Mouse (Mus musculus) CH12.LX (cell line): ENCODE data around the gene Ccdc57. TPM values are rescaled to one million over a fixed set of nuclear protein-coding genes. Genes with fewer than 3 reads are reported as not detected.

ENCODE experiments used
- DNase-seq: peaks from one replicate; pipeline ENCODE4 v3.0.0-alpha.2; 2013; ENCODE audit errors: extremely low read depth
- H3K27ac ChIP-seq: 2 replicates; pipeline ENCODE4 v1.5.1; 2012; ENCODE audit warnings: low read depth, mild to moderate bottlenecking, control low read depth, moderate library complexity; ENCODE audit not compliant: insufficient read depth
- H3K27me3 ChIP-seq: replicated peaks from 2 replicates; pipeline ENCODE3; 2012; ENCODE audit warnings: inconsistent platforms
- H3K36me3 ChIP-seq, 2 experiments: replicated peaks in 1 of 2; 2 replicates each; pipeline versions ENCODE3 to v1.6.1; 2012; ENCODE audit warnings: inconsistent platforms in 1 of 2, low read length in 1 of 2, mild to moderate bottlenecking in 1 of 2, mixed read lengths in 1 of 2, moderate library complexity in 1 of 2; ENCODE audit not compliant: control insufficient read depth in 1 of 2, insufficient read depth in 1 of 2
- H3K4me1 ChIP-seq, 2 experiments: 2 replicates each; pipeline ENCODE4 v1.6.1; 2012; ENCODE audit warnings: inconsistent platforms in 1 of 2, moderate library complexity in 1 of 2; ENCODE audit not compliant: insufficient read depth in 2 of 2, control insufficient read depth in 1 of 2
- H3K4me2 ChIP-seq: 2 replicates; pipeline ENCODE4 v1.6.1; 2012; ENCODE audit warnings: low read depth, mild to moderate bottlenecking, control low read depth; ENCODE audit not compliant: poor library complexity, insufficient read depth, severe bottlenecking
- H3K4me3 ChIP-seq, 3 experiments: fragments of 150-350 bp in 1 of 3; sonication (generic) in 1 of 3; replicated peaks in 1 of 3; 2 replicates each; pipeline versions ENCODE3 to v1.5.1; 2011 to 2012; ENCODE audit warnings: low read depth in 2 of 3, low read length in 2 of 3, mild to moderate bottlenecking in 2 of 3, moderate library complexity in 2 of 3, control low read depth in 1 of 3, improper control_type of control experiment in 1 of 3, inconsistent platforms in 1 of 3, mixed read lengths in 1 of 3; ENCODE audit not compliant: poor library complexity in 1 of 3
- H3K79me2 ChIP-seq: replicated peaks from 2 replicates; pipeline ENCODE4 v1.6.1; 2012; ENCODE audit warnings: mild to moderate bottlenecking, moderate library complexity; ENCODE audit not compliant: control insufficient read depth, poor library complexity, insufficient read depth, severe bottlenecking; ENCODE audit errors: extremely low read depth
- H3K9ac ChIP-seq: 2 replicates; pipeline ENCODE4 v1.6.1; 2012; ENCODE audit warnings: low read depth, mild to moderate bottlenecking, control low read depth, moderate library complexity; ENCODE audit not compliant: insufficient read depth
- H3K9me3 ChIP-seq: replicated peaks from 2 replicates; pipeline ENCODE3; 2012; ENCODE audit warnings: low read length, inconsistent platforms, mixed read lengths
- CHD1 ChIP-seq: IDR thresholded peaks from 2 replicates; pipeline ENCODE4 v1.6.1; 2012; ENCODE audit warnings: low read depth, low read length, improper control_type of control experiment, inconsistent platforms
- CHD2 ChIP-seq: IDR thresholded peaks from 2 replicates; pipeline ENCODE4 v1.6.1; 2011; ENCODE audit warnings: low read length, improper control_type of control experiment
- CTCF ChIP-seq, 2 experiments: IDR thresholded peaks in 1 of 2; conservative IDR thresholded peaks in 1 of 2; 2 replicates each; pipeline ENCODE4 v1.5.1; 2011 to 2012; ENCODE audit warnings: low read depth in 2 of 2, low read length in 2 of 2, improper control_type of control experiment in 1 of 2, inconsistent platforms in 1 of 2, mild to moderate bottlenecking in 1 of 2, moderate library complexity in 1 of 2
- E2F4 ChIP-seq: IDR thresholded peaks from 2 replicates; pipeline ENCODE4 v1.6.1; 2011; ENCODE audit warnings: low read depth, low read length, improper control_type of control experiment; ENCODE audit not compliant: insufficient replicate concordance
- EP300 ChIP-seq: IDR thresholded peaks from 2 replicates; pipeline ENCODE4 v1.6.1; 2011; ENCODE audit warnings: low read length, improper control_type of control experiment
- HCFC1 ChIP-seq: IDR thresholded peaks from 2 replicates; pipeline ENCODE4 v1.6.1; 2012; ENCODE audit warnings: low read depth, mild to moderate bottlenecking, inconsistent platforms, low read length, improper control_type of control experiment
- IRF4 ChIP-seq: IDR thresholded peaks from 2 replicates; pipeline ENCODE4 v1.6.1; 2014; ENCODE audit warnings: low read depth, mild to moderate bottlenecking, inconsistent platforms, low read length, improper control_type of control experiment
- MAX ChIP-seq: IDR thresholded peaks from 2 replicates; pipeline ENCODE4 v1.6.1; 2011; ENCODE audit warnings: low read length, improper control_type of control experiment
- MAZ ChIP-seq: IDR thresholded peaks from 2 replicates; pipeline ENCODE4 v1.6.1; 2012; ENCODE audit warnings: low read depth, mild to moderate bottlenecking, inconsistent platforms, low read length, improper control_type of control experiment, moderate library complexity
- MEF2A ChIP-seq: IDR thresholded peaks from 2 replicates; pipeline ENCODE4 v1.6.1; 2014; ENCODE audit warnings: low read depth, mild to moderate bottlenecking, inconsistent platforms, low read length, improper control_type of control experiment, borderline replicate concordance
- MXI1 ChIP-seq: IDR thresholded peaks from 2 replicates; pipeline ENCODE4 v1.6.1; 2011; ENCODE audit warnings: mild to moderate bottlenecking, low read depth, low read length, improper control_type of control experiment
- MYC ChIP-seq: IDR thresholded peaks from 2 replicates; pipeline ENCODE4 v1.6.1; 2011; ENCODE audit warnings: low read depth, mild to moderate bottlenecking, improper control_type of control experiment, low read length
- NRF1 ChIP-seq: IDR thresholded peaks from 2 replicates; pipeline ENCODE4 v1.6.1; 2014; ENCODE audit warnings: low read depth, mild to moderate bottlenecking, inconsistent platforms, low read length, improper control_type of control experiment, moderate library complexity
- PAX5 ChIP-seq: IDR thresholded peaks from 2 replicates; pipeline ENCODE4 v1.6.1; 2012; ENCODE audit warnings: low read length, inconsistent platforms, mixed read lengths
- POLR2A ChIP-seq: IDR thresholded peaks from 2 replicates; pipeline ENCODE4 v1.6.1; 2011; ENCODE audit warnings: low read depth, mild to moderate bottlenecking, improper control_type of control experiment, low read length
- POLR2AphosphoS2 ChIP-seq: IDR thresholded peaks from 2 replicates; pipeline ENCODE4 v1.6.1; 2011; ENCODE audit warnings: low read depth, low read length, improper control_type of control experiment
- UBTF ChIP-seq: IDR thresholded peaks from 2 replicates; pipeline ENCODE4 v1.6.1; 2012; ENCODE audit warnings: low read depth, mild to moderate bottlenecking, inconsistent platforms, low read length, improper control_type of control experiment, moderate library complexity
- ZC3H11A ChIP-seq: IDR thresholded peaks from 2 replicates; pipeline ENCODE4 v1.6.1; 2012; ENCODE audit warnings: low read depth, mild to moderate bottlenecking, inconsistent platforms, low read length, improper control_type of control experiment
- ZMIZ1 ChIP-seq: IDR thresholded peaks from 2 replicates; pipeline ENCODE4 v1.6.1; 2012; ENCODE audit warnings: low read depth, mild to moderate bottlenecking, inconsistent platforms, low read length, improper control_type of control experiment
- ZNF384 ChIP-seq: IDR thresholded peaks from 2 replicates; pipeline ENCODE4 v1.6.1; 2012; ENCODE audit warnings: low read depth, low read length, improper control_type of control experiment, inconsistent platforms
- dilution Hi-C: fragments of 300-500 bp; cut with MboI; formaldehyde crosslinking; loops from 2 replicates; pipeline ENCODE4 v1.14.3; 2020; ENCODE audit warnings: low sequenced_read_pairs; ENCODE audit not compliant: extremely low pct_unique_long_range_greater_than_20kb, extremely low pct_ligation_motif_present
- in situ Hi-C: fragments of 300-500 bp; cut with MboI; formaldehyde crosslinking; loops from 3 replicates; pipeline ENCODE4 v1.14.3; 2019; ENCODE audit warnings: low sequenced_read_pairs, low pct_ligation_motif_present, low pct_unique_long_range_greater_than_20kb, mixed read lengths
- polyA plus RNA-seq: library from polyadenylated mRNA; unstranded; fragments of >175 nt; gene quantifications from 2 replicates; pipeline ENCODE4 v1.2.1, GENCODE M21; 2012; ENCODE audit warnings: low read depth; ENCODE audit not compliant: insufficient read length
- total RNA-seq, 2 experiments: library from RNA; depleted of rRNA; stranded (reverse); fragments of 300-350 nt in 1 of 2; fragments of >200 nt in 1 of 2; gene quantifications; 2 replicates each; pipeline ENCODE4 v1.2.3; 2012 to 2014

Gene Ccdc57
- total and polyA plus RNA-seq, 3 experiments = 2.3 to 6.0 (median 5.4) TPM

DNA sequence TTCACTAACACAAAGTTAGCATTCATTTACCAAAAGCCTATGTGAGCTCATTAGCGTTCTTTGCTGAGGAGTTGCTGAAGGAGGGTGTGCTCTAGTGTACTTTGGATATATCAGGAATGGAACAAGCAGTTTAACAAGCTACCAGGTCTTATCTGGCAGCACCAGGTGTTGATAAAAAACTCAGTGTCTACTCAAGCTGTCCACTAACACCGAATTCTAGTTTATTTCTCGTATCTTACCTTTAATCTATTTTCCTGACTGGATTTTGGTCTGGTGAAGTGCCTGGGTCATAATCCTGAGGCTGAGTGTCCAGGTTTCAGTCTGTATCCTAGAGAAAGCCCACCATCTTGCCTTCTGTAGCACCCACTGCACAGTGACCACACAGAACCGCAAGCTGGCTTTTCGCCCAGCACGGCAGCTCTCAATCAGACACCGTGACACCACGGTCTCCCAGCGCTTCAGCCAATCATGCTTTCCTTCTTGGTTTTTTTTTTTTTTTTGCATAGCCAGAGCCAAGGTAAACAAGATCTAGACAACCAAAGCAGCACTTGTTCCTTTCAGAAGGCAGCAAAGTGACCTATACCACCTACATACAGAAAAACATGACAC lies 47.9 kb upstream of the Ccdc57 start:
- Histone ChIP-seq H3K4me1 (peaks cover 0 to 5% of the 10 kb centered on the region in 2 experiments; a peak in 2 of 4 replicates), H3K36me3 (peaks cover 88 to 99% of the 10 kb centered on the region in 2 experiments), H3K27ac (no peak overlapping the region), H3K4me3 (no peak overlapping the region), H3K9ac (no peak overlapping the region), H3K9me3 (no peaks in the 10 kb centered on the region), H3K27me3 (no peaks in the 10 kb centered on the region), H3K79me2 (peaks cover 91% of the 10 kb centered on the region), H3K4me2 (no peak overlapping the region)
- dilution Hi-C loops = no loop called here
- TF ChIP-seq IRF4 (no peak), CTCF (conservative IDR thresholded peaks at IDR 0.05 in 1 of 2, IDR thresholded peaks at IDR 0.05 in 1 of 2; ENCODE audit: low read depth in 2 of 2, low read length in 2 of 2) (no peak), MYC (no peak), E2F4 (no peak), POLR2A (no peak), ZMIZ1 (no peak), MEF2A (no peak), POLR2AphosphoS2 (no peak)
- no peak for DNase-seq
- in situ Hi-C loops = no loop called here

GRCm38 (mm10) chr11:120979711-120980426 lies 47.2 kb upstream of the Ccdc57 start:
- H3K27me3 ChIP-seq = no peaks in the 10 kb centered on the region
- H3K27ac ChIP-seq = no peak overlapping the region
- H3K9me3 ChIP-seq = no peaks in the 10 kb centered on the region
- no peak overlapping the region for H3K9ac ChIP-seq
- no peak overlapping the region for H3K4me2 ChIP-seq
- no peak for DNase-seq
- H3K79me2 ChIP-seq = peaks cover 90% of the 10 kb centered on the region
- in situ Hi-C loops (no loop called here), dilution Hi-C loops (no loop called here)
- H3K4me1 ChIP-seq = peaks cover 0 to 5% of the 10 kb centered on the region in 2 experiments; a peak in 1 of 4 replicates
- TF ChIP-seq CHD1 (no peak), MEF2A (no peak), ZNF384 (no peak), MAX (no peak), CHD2 (no peak), UBTF (no peak)
- no peak overlapping the region for H3K4me3 ChIP-seq
- H3K36me3 ChIP-seq = peaks cover 89 to 99% of the 10 kb centered on the region in 2 experiments

GRCm38 (mm10) chr11:120973318-120973717 lies 40.6 kb upstream of the Ccdc57 start:
- H3K4me3 ChIP-seq = no peak overlapping the region
- H3K4me1 ChIP-seq = no peaks in the 10 kb centered on the region
- in situ Hi-C loops (no loop called here), dilution Hi-C loops (no loop called here)
- H3K79me2 ChIP-seq = peaks cover 44% of the 10 kb centered on the region
- no peaks in the 10 kb centered on the region for H3K27me3 ChIP-seq
- TF ChIP-seq PAX5 = no peak
- TF ChIP-seq ZC3H11A = no peak
- no peak for TF ChIP-seq MAZ
- no peak for TF ChIP-seq HCFC1
- TF ChIP-seq MXI1 = no peak
- no peak for TF ChIP-seq EP300
- TF ChIP-seq NRF1 = no peak
- 0 out of 2 replicates have a peak, but pooled peaks have one; percentile 35 for TF ChIP-seq POLR2AphosphoS2
- no peak overlapping the region for H3K4me2 ChIP-seq
- H3K27ac ChIP-seq = no peak overlapping the region
- no peak for DNase-seq
- no peak overlapping the region for H3K9ac ChIP-seq
- no peaks in the 10 kb centered on the region for H3K9me3 ChIP-seq
- H3K36me3 ChIP-seq = peaks cover 89 to 100% of the 10 kb centered on the region in 2 experiments
